Mouse (Mus musculus) urinary bladder, postnatal 4 days (tissue): ENCODE data around the gene Smug1.

Experiments used
- DNase-seq, 2 experiments: peaks; one replicate each; pipeline ENCODE4 v3.0.0; 2021 to 2022; ENCODE audit warnings: low spot score in 2 of 2

Gene Smug1

DNA sequence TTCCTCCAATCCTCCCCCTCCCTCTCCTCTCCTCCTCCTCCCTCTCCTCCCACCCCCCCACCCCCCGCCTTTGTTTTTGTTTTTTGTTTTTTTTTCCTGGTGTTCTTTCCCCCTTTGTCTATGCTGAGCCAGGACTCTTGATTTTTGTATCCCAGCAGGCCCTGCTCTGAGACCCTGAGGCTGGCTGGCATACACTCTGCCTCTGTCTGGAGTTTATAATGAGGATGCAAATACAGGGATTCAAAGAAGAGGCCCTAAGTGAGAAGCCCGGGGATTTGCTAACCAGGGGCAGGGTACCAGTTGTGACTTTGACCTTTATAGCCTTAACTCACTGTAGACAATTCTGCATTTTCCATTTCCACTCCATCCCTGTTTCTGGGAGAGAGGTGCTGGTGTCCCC lies 60.7 kb downstream of the Smug1 start:
- DNase-seq, result no peak
